Mouse (Mus musculus): ENCODE data around the gene Agtrap. TPM values are rescaled to one million over a fixed set of nuclear protein-coding genes. Genes with fewer than 3 reads are reported as not detected.

Agtrap gene
- polyA plus RNA-seq, 1 experiment = 119 TPM

- 43% methylated on average over 5 of the region's 5 CpGs for WGBS
- Histone ChIP-seq H3K36me3 (ENCODE audit: control insufficient read depth, insufficient read depth, low read length) (no peaks in the 10 kb centered on the region), H3K4me3 (ENCODE audit: insufficient read depth, low read depth, low read length) (no peak overlapping the region), H3K27me3 (replicated peaks; ENCODE audit: control insufficient read depth, insufficient read depth, low read length) (no peaks in the 10 kb centered on the region), H3K27ac (ENCODE audit: insufficient read depth, low read depth, low read length) (peak overlapping the region; percentile 27; the same call in 1 of the 2 replicates), H3K4me1 (ENCODE audit: control insufficient read depth, insufficient read depth, low read length) (peaks cover 5% of the 10 kb centered on the region; the same call in 1 of the 2 replicates)
- TF ChIP-seq CTCF (conservative IDR thresholded peaks at IDR 0.05; ENCODE audit: insufficient read depth, insufficient read length, low read depth, low read length) = no peak
- TF ChIP-seq POLR2A (IDR thresholded peaks at IDR 0.05; ENCODE audit: low read depth, low read length) = no peak
- peak; percentile 88 for DNase-seq
Observed at GRCm38 (mm10) chr4:148030506-148030905, 57.3 kb downstream of the Agtrap start.

- Histone ChIP-seq H3K36me3 (ENCODE audit: control insufficient read depth, insufficient read depth, low read length) (no peaks in the 10 kb centered on the region), H3K4me3 (ENCODE audit: insufficient read depth, low read depth, low read length) (no peak overlapping the region), H3K4me1 (ENCODE audit: control insufficient read depth, insufficient read depth, low read length) (peaks cover 5% of the 10 kb centered on the region; the same call in 1 of the 2 replicates), H3K27me3 (replicated peaks; ENCODE audit: control insufficient read depth, insufficient read depth, low read length) (no peaks in the 10 kb centered on the region), H3K27ac (ENCODE audit: insufficient read depth, low read depth, low read length) (peak overlapping the region; percentile 2; the same call in 1 of the 2 replicates)
- peak; percentile 72 for DNase-seq
- WGBS = 63% methylated on average over 7 of the region's 7 CpGs
- TF ChIP-seq POLR2A (IDR thresholded peaks at IDR 0.05; ENCODE audit: low read depth, low read length) (no peak), CTCF (conservative IDR thresholded peaks at IDR 0.05; ENCODE audit: insufficient read depth, insufficient read length, low read depth, low read length) (no peak)
Observed at GRCm38 (mm10) chr4:148029297-148029696, 58.5 kb downstream of the Agtrap start.

Other genes starting within 250 kb of the Agtrap start
- 0.90 and 1.2 TPM in 2 replicates for gene Zfp933, start 239.7 kb downstream of the Agtrap start, polyA plus RNA-seq (2012; rRNA removed)
- gene Miip, start 219.2 kb downstream of the Agtrap start, polyA plus RNA-seq (2012; rRNA removed) = 27.7 and 35.6 TPM in 2 replicates
- 1.0 and 1.4 TPM in 2 replicates for gene Fv1, start 219.1 kb downstream of the Agtrap start, polyA plus RNA-seq (2012; rRNA removed)
- gene Mfn2, start 183.3 kb downstream of the Agtrap start, polyA plus RNA-seq (2012; rRNA removed) = 82.8 and 85.5 TPM in 2 replicates
- gene Plod1, start 151.3 kb downstream of the Agtrap start, polyA plus RNA-seq (2012; rRNA removed) = 42.1 and 45.9 TPM in 2 replicates
- 62.6 and 82.4 TPM in 2 replicates for gene 2510039O18Rik, start 147.1 kb downstream of the Agtrap start, polyA plus RNA-seq (2012; rRNA removed)
- not detected in 2 replicates for gene Nppb, start 102.2 kb downstream of the Agtrap start, polyA plus RNA-seq (2012; rRNA removed)
- 0.30 and 0.58 TPM in 2 replicates for gene Nppa, start 87.3 kb downstream of the Agtrap start, polyA plus RNA-seq (2012; rRNA removed)
- 28.8 and 32.3 TPM in 2 replicates for gene Clcn6, start 49.2 kb downstream of the Agtrap start, polyA plus RNA-seq (2012; rRNA removed)
- gene Mthfr, start 49.0 kb downstream of the Agtrap start, polyA plus RNA-seq (2012; rRNA removed) = 36.3 and 48.4 TPM in 2 replicates
- 22.8 and 25.5 TPM in 2 replicates for gene Mad2l2, start 42.4 kb upstream of the Agtrap start, polyA plus RNA-seq (2012; rRNA removed)
- 0.03 and 0.11 TPM in 2 replicates for gene Draxin, start 42.7 kb upstream of the Agtrap start, polyA plus RNA-seq (2012; rRNA removed)
- gene Fbxo6, start 64.1 kb upstream of the Agtrap start, polyA plus RNA-seq (2012; rRNA removed) = 58.2 and 63.4 TPM in 2 replicates
- gene Fbxo44, start 72.5 kb upstream of the Agtrap start, polyA plus RNA-seq (2012; rRNA removed) = 29.8 and 45.7 TPM in 2 replicates
- gene Fbxo2, start 72.6 kb upstream of the Agtrap start, polyA plus RNA-seq (2012; rRNA removed) = 1.5 and 2.3 TPM in 2 replicates
- 0.03 TPM in 2 replicates for gene Disp3, start 199.9 kb upstream of the Agtrap start, polyA plus RNA-seq (2012; rRNA removed)